Mouse (Mus musculus): ENCODE measurements around the gene Nlrc4. TPM values are rescaled to one million over a fixed set of nuclear protein-coding genes. Genes with fewer than 3 reads are reported as not detected.

The Nlrc4 gene
- total and polyA plus RNA-seq, 2 experiments from 2014 or later, result 0.16 to 0.30 TPM

DNA sequence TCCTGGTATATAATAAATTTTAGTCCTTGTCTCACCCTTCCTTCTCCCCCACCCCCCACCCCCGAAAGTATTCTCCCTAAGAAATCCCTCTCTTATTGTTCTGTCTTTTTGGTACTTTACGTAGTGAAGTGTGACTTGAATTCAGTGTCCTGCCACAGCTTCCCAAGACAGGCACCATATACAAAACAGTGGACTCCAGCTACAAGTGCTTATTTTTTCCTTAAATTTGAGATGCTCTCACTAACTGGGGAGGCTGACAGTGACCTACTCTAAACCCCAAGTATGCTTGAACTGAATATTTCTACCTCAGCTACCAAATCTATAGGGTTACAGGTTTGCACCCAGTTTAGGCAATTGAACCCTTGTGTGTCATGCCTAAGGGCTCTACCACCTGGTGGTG, 64.6 kb downstream of the Nlrc4 start:
- 83% methylated on average over 2 of the region's 2 CpGs for WGBS
- Histone ChIP-seq H3K4me2 (ENCODE audit: low read depth, low read length, poor library complexity, severe bottlenecking) (no peak overlapping the region), H3K36me3 (ENCODE audit: insufficient read depth, low read length) (no peaks in the 10 kb centered on the region), H3K4me1 (ENCODE audit: insufficient read depth, low read length) (no peaks in the 10 kb centered on the region), H3K9me3 (ENCODE audit: low read length) (no peaks in the 10 kb centered on the region), H3K9ac (replicated peaks; ENCODE audit: low read length, poor library complexity, severe bottlenecking) (no peak overlapping the region), H3K4me3 (ENCODE audit: low read depth, low read length) (no peak overlapping the region), H3K27me3 (ENCODE audit: insufficient read depth, low read length) (no peaks in the 10 kb centered on the region), H3K27ac (ENCODE audit: low read depth, low read length) (no peak overlapping the region)
- DNase-seq (ENCODE audit: low spot score), result no peak
- no peak for TF ChIP-seq CTCF (IDR thresholded peaks at IDR 0.05)
- ATAC-seq (ENCODE audit: low FRiP score), result no peak

DNA sequence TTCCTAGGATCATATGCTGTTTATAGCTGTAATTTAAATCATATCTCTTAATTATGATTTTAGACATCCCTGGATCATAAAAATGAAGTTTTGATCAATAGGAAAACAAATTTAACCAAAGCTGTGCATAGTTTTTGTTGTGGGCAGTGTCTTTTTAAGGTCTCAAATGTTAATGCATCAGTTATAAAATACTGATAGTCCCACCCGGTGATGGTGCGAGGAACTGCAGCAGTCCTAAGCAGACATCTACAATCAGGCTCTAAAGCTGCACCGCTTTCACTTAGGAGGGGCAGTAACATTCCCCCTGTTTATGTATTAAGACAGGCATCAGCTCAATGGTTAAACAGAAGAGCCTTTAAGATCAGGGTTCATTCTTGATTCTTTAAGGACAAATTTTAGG, 69.1 kb downstream of the Nlrc4 start:
- WGBS, result 77% methylated on average over 3 of the region's 3 CpGs
- H3K36me3 ChIP-seq (ENCODE audit: insufficient read depth, low read length), result peaks cover 19% of the 10 kb centered on the region
- no peaks in the 10 kb centered on the region for H3K4me1 ChIP-seq (ENCODE audit: insufficient read depth, low read length)
- no peak overlapping the region for H3K27ac ChIP-seq (ENCODE audit: low read depth, low read length)
- no peak overlapping the region for H3K9ac ChIP-seq (replicated peaks; ENCODE audit: low read length, poor library complexity, severe bottlenecking)
- H3K4me3 ChIP-seq (ENCODE audit: low read depth, low read length), result no peak overlapping the region
- no peaks in the 10 kb centered on the region for H3K9me3 ChIP-seq (ENCODE audit: low read length)
- no peaks in the 10 kb centered on the region for H3K27me3 ChIP-seq (ENCODE audit: insufficient read depth, low read length)
- no peak for DNase-seq (ENCODE audit: low spot score)
- ATAC-seq (ENCODE audit: low FRiP score), result no peak
- peak; percentile 45 for TF ChIP-seq CTCF (IDR thresholded peaks at IDR 0.05)
- no peak overlapping the region for H3K4me2 ChIP-seq (ENCODE audit: low read depth, low read length, poor library complexity, severe bottlenecking)

DNA sequence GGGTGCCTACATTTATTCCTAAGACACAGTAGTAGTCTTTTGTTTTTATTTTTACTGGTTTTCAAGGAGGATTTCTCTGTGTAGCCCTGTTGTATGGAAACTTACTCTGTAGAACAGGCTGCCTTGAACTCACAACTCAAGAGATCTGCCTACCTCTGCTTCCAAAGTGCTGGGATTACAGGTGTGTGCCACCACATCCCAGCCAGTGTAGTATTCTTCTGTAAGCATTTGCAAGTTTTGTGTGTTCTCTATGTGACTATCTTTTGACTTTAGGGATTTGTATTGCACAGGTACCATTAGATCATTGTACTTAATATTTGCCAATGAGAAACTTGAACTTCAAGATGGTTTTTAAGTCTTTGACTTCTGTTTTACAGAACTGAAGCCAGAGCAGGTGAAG, 72.3 kb downstream of the Nlrc4 start:
- no peak for TF ChIP-seq CTCF (IDR thresholded peaks at IDR 0.05)
- Histone ChIP-seq H3K9ac (replicated peaks; ENCODE audit: low read length, poor library complexity, severe bottlenecking) (no peak overlapping the region), H3K27ac (ENCODE audit: low read depth, low read length) (no peak overlapping the region), H3K9me3 (ENCODE audit: low read length) (no peaks in the 10 kb centered on the region), H3K4me3 (ENCODE audit: low read depth, low read length) (no peak overlapping the region), H3K4me2 (ENCODE audit: low read depth, low read length, poor library complexity, severe bottlenecking) (no peak overlapping the region), H3K36me3 (ENCODE audit: insufficient read depth, low read length) (peaks cover 47% of the 10 kb centered on the region), H3K27me3 (ENCODE audit: insufficient read depth, low read length) (no peaks in the 10 kb centered on the region), H3K4me1 (ENCODE audit: insufficient read depth, low read length) (no peaks in the 10 kb centered on the region)
- DNase-seq (ENCODE audit: low spot score) (no peak), ATAC-seq (ENCODE audit: low FRiP score) (no peak)

DNA sequence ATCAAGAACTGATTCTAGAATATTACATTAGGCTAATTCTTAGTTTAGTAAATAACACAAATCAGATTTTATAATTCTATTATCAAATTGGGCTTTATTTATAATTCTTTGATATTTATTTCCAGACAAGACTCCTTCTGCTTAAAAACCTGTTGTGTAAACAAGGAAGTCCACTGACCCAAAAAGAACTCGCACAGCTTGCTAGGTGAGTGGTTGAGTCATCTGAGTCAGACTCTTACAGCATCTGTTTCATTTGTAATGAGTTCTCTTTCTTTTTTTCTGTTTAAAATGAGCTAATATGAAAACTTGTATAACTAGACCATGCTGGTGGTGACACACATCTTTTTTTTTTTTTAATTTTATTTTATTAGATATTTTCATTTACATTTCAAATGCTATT, 82.0 kb downstream of the Nlrc4 start:
- Histone ChIP-seq H3K9me3 (ENCODE audit: low read length) (no peaks in the 10 kb centered on the region), H3K36me3 (ENCODE audit: insufficient read depth, low read length) (peaks cover 45% of the 10 kb centered on the region), H3K9ac (replicated peaks; ENCODE audit: low read length, poor library complexity, severe bottlenecking) (no peak overlapping the region), H3K27me3 (ENCODE audit: insufficient read depth, low read length) (no peaks in the 10 kb centered on the region), H3K4me2 (ENCODE audit: low read depth, low read length, poor library complexity, severe bottlenecking) (no peak overlapping the region), H3K4me3 (ENCODE audit: low read depth, low read length) (no peak overlapping the region), H3K27ac (ENCODE audit: low read depth, low read length) (no peak overlapping the region), H3K4me1 (ENCODE audit: insufficient read depth, low read length) (no peaks in the 10 kb centered on the region)
- TF ChIP-seq CTCF (IDR thresholded peaks at IDR 0.05), result no peak
- 95% methylated on average over 1 of the region's 1 CpGs for WGBS
- DNase-seq (ENCODE audit: low spot score) (no peak), ATAC-seq (ENCODE audit: low FRiP score) (no peak)

Other genes starting within 250 kb of the Nlrc4 start
- gene Memo1, start 163.6 kb downstream of the Nlrc4 start, total RNA-seq (2014; rRNA removed), result 45.5 and 54.4 TPM in 2 replicates
- gene Memo1, start 163.6 kb downstream of the Nlrc4 start, polyA plus RNA-seq (2015; fragmentation: Nextera tagmentation; extraction: Ambion mirVana), result 36.8 and 37.5 TPM in 2 replicates
- 64.0 and 68.0 TPM in 2 replicates for gene Dpy30, start 135.2 kb downstream of the Nlrc4 start, total RNA-seq (2014; rRNA removed)
- gene Dpy30, start 135.2 kb downstream of the Nlrc4 start, polyA plus RNA-seq (2015; fragmentation: Nextera tagmentation; extraction: Ambion mirVana), result 228 and 230 TPM in 2 replicates
- 121 and 158 TPM in 2 replicates for gene Spast, start 120.2 kb downstream of the Nlrc4 start, total RNA-seq (2014; rRNA removed)
- gene Spast, start 120.2 kb downstream of the Nlrc4 start, polyA plus RNA-seq (2015; fragmentation: Nextera tagmentation; extraction: Ambion mirVana), result 22.9 and 27.4 TPM in 2 replicates
- gene Slc30a6, start 63.5 kb downstream of the Nlrc4 start, total RNA-seq (2014; rRNA removed), result 16.7 and 19.1 TPM in 2 replicates
- 23.5 and 24.5 TPM in 2 replicates for gene Slc30a6, start 63.5 kb downstream of the Nlrc4 start, polyA plus RNA-seq (2015; fragmentation: Nextera tagmentation; extraction: Ambion mirVana)
- 40.5 and 41.8 TPM in 2 replicates for gene Yipf4, start 30.4 kb upstream of the Nlrc4 start, total RNA-seq (2014; rRNA removed)
- gene Yipf4, start 30.4 kb upstream of the Nlrc4 start, polyA plus RNA-seq (2015; fragmentation: Nextera tagmentation; extraction: Ambion mirVana), result 46.8 and 51.7 TPM in 2 replicates
- 136 and 144 TPM in 2 replicates for gene Birc6, start 69.2 kb upstream of the Nlrc4 start, total RNA-seq (2014; rRNA removed)
- 96.2 and 120 TPM in 2 replicates for gene Birc6, start 69.2 kb upstream of the Nlrc4 start, polyA plus RNA-seq (2015; fragmentation: Nextera tagmentation; extraction: Ambion mirVana)

Data from midbrain, postnatal 0 days (tissue).